Mouse (Mus musculus): ENCODE measurements around the gene Ptpru.

DNA sequence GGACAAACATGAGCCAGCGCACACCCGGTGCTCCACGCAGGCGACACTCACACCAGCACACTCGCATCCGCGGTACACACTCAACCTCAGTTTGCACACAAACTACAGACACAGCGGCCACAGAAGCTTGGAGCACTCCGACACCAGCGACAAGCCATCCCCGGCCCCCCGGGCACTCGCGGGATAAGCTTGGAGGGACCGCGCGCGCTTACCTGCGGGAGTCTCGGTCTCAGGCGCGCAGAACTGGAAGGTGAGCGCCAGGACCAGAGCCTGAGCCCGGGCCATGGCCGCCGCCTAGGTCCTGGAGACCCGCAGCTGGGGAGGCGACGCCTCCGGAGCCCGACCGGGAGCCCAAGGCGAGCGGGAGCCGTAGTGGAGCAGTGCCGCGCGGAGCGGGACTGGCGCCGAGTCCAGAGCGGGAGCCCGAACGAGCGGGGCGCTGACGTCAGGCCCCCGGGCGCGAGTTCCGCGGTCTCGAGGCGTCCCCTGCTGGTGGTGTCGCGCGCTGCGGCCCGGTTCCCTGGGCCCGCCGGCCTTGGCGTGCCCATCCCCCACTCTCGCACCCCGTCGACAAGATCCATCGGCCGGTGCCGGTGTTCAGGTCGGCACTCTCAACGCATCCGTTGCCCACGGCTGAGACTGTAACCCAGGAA lies at the start of gene Ptpru:
- TF ChIP-seq ZC3H11A (IDR thresholded peaks at IDR 0.05; ENCODE audit: low read depth, low read length): 0 out of 2 replicates have a peak, but pooled peaks have one; percentile 4
- TF ChIP-seq POLR2AphosphoS2 (IDR thresholded peaks at IDR 0.05; ENCODE audit: low read depth, low read length): no peak
- no peak for TF ChIP-seq POLR2A (IDR thresholded peaks at IDR 0.05; ENCODE audit: low read depth, low read length)
- TF ChIP-seq CTCF (conservative IDR thresholded peaks at IDR 0.05 in 1 of 2, IDR thresholded peaks at IDR 0.05 in 1 of 2; ENCODE audit: low read depth in 2 of 2, low read length in 2 of 2): peak; percentile 70 to 95
- no peak; the same call in 1 of the 2 replicates for TF ChIP-seq MAX (IDR thresholded peaks at IDR 0.05; ENCODE audit: low read length)
- no peak for TF ChIP-seq HCFC1 (IDR thresholded peaks at IDR 0.05; ENCODE audit: low read depth, low read length)
